Mouse (Mus musculus) lung, adult 2 months (tissue): ENCODE results near the gene Gm20388.

ENCODE experiments used
- CTCF ChIP-seq: fragments of 200-500 bp; IDR thresholded peaks from 2 replicates; pipeline ENCODE4 v1.5.1; 2011; ENCODE audit warnings: mild to moderate bottlenecking, low read length, control low read depth; ENCODE audit not compliant: insufficient read depth
- POLR2A ChIP-seq: fragments of 200-500 bp; IDR thresholded peaks from 2 replicates; pipeline ENCODE4 v1.6.1; 2011; ENCODE audit warnings: low read depth, mild to moderate bottlenecking, control low read depth, low read length, borderline replicate concordance; ENCODE audit errors: extremely low read depth

DNA sequence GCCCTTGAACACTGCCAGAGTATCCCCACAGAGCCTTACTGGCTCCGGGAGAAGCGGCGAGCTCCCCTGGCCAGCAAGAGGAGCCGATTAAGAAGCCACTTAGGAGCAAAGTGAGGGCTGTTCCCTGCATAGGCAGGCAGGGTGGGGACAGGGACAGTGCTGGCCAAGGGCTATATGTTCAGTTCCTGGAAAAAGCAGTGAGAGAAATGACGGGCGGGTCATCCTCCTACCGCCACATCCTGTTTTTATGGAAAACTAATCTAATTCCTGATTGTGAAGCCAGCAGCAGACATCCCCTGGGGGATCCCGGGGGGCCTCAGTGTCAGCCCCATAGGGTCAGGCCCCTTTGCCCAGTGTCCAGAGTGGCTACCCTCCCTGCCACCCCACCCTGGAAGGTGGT is 2620.7 kb downstream of the Gm20388 start:
- TF ChIP-seq CTCF (no peak), POLR2A (no peak)
